Mouse (Mus musculus): Measurements from ENCODE around the gene Rnf19b. TPM values are rescaled to one million over a fixed set of nuclear protein-coding genes. Genes with fewer than 3 reads are reported as not detected.

Gene Rnf19b
- polyA plus RNA-seq, 1 experiment: 47.8 TPM

DNA sequence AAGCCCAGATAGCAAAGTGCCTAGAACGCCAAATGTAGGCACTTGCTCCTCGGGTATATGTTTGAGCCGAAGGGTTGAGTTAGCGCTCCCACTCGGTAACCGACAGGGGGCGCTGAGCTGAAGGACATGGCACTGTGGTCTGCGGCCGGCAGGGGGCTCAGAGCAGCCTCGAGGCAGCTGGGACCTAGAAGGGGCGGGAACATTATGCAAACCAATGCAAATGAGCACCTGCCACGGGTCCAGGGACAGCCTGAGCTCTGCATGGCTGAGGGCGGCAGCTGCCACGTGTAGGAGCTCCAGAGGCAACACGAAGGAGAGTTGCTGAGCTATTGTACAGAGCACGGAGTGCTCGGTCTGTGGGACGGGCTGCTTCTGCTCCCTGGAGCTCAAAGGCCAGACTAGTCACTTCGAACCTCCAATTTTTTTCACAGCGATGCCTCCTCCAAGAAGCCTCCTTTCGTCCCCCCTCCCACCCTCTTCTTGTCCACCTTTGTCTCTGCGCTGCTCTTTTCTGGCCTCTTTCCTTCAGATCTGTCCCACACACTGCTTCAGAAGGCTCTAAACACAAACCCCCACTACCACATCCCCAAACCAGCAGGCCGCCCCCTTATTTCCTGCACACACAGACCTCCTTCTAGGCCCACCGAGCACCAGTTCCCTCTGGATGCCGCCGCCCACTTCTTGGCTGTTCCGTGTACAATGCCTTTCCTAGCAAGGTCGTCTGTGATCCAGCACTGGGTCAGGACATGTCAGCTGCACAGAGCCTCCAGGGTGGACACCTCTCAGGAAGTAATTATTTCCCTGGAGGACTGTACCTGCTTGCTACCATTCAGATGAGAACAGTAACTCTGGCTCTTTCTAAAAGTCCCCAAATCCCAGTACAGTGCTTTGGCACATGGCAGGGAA, 55.3 kb downstream of the Rnf19b start:
- peak; percentile 82 to 93 for DNase-seq (ENCODE audit: extremely low spot score in 1 of 2, low spot score in 1 of 2)

GRCm38 (mm10) chr4:129116703-129117102, 58.6 kb downstream of the Rnf19b start:
- DNase-seq (ENCODE audit: extremely low spot score in 1 of 2, low spot score in 1 of 2): no peak

DNA sequence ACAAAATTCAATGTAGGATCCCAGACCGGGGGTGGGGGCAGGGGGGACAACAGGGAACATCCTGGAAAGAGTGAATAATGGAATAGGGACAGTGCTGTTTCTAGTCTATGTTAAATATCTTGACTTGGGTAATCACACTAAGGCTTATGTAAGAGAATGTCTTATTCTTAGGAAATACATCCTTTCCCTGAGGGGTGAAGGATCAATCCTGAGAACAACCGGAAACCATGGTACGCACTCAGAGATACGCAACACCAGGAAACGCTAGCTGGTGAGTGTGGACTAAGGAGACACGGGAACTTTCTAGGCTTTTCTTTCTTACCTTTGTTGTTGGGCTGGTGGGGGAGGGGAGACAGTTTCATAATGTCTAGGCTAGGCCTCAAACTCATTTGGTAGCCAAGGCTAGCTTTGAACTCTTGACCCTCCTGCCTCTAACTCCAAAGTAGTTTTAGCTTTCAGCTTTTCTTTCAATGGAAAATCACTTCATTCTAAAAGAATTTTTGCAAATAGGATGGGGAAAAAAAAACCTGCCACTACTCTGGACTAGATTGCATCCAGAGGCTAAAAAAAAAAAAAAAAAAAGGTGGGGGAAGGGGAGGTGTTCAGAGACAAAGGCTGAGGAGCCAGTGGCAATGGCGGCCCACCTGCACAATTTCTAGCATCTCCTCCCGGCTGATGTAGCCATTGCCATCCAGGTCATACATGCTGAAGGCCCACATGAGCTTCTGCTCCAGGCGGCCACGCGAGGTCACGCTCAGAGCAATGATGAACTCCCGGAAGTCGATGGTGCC, 59.8 kb downstream of the Rnf19b start:
- DNase-seq (ENCODE audit: extremely low spot score in 1 of 2, low spot score in 1 of 2): no peak

DNA sequence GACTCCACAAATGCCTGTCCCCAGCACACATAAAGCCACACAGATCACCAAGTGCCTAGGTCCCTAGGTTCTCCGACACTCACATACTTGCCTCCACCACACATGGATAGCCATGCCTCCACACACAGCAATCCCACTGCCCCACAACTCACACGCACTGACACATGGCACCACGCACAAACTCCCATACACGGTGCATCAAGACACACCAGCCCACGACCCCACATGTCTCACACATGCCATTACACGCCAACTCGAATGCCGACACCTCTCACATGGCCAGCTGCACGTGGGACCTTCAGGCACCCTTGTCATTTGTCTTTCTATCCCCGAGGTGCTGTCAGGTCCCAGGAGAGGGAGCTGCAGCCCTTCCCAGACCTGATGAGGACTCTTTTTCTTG, 61.6 kb downstream of the Rnf19b start:
- no peak for DNase-seq (ENCODE audit: extremely low spot score in 1 of 2, low spot score in 1 of 2)

DNA sequence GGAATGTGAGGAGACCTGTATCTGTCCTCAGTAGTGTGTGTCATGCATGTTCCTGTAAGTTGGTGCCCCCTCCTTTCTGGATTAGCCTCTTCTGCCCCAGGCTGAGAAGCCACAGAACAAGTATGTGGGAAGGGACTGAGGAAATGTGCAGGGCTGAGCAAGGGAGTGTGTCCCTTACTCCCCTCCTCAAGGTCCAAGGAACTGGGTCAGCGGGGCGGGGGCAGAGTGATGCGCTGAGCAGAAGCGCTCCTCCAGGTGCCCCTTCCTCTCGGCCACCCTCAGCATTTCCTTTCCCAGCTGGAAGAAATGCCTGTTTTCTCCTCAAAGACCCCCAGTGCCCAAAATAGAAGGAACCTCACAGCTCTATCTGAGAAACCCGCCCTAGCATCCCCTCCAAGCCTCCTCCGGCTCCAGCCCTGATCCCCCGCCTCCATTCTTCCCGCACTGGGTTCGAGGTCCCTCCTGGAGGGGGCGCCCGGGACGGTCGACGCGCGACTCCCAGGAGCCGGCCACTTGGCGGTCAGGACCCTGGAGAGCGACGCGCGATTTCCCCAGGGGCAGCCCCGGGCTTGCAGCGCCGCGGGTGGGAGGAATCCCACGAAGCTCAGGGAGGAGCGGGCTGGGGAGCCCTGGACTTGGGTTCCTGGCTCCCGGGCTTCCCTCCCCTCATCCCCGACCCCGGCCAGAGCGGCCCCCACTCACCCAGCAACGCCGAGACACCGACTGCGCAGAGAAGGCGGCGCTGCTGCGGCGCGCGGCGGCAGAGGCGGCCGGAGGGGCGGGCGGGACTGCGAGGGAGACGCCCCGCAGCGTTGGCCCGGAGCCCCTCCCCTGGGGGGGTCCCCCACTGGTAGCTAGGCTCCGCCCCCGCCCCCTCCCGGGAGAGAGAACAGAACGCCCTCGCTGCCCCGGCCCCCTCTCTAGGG, 62.7 kb downstream of the Rnf19b start:
- DNase-seq (ENCODE audit: extremely low spot score in 1 of 2, low spot score in 1 of 2): peak in 1 of 2 experiments; percentile 72

GRCm38 (mm10) chr4:129121569-129122086, 63.6 kb downstream of the Rnf19b start, which contains the start of gene Hpca:
TSS of gene Hpca (minus strand) at chr4:129122036.
- no peak for DNase-seq (ENCODE audit: extremely low spot score in 1 of 2, low spot score in 1 of 2)

GRCm38 (mm10) chr4:129122107-129122506, 64.0 kb downstream of the Rnf19b start:
- DNase-seq (ENCODE audit: extremely low spot score in 1 of 2, low spot score in 1 of 2): no peak

- no peak for DNase-seq (ENCODE audit: extremely low spot score in 1 of 2, low spot score in 1 of 2)
Observed at GRCm38 (mm10) chr4:129122719-129123118, 64.6 kb downstream of the Rnf19b start.

DNA sequence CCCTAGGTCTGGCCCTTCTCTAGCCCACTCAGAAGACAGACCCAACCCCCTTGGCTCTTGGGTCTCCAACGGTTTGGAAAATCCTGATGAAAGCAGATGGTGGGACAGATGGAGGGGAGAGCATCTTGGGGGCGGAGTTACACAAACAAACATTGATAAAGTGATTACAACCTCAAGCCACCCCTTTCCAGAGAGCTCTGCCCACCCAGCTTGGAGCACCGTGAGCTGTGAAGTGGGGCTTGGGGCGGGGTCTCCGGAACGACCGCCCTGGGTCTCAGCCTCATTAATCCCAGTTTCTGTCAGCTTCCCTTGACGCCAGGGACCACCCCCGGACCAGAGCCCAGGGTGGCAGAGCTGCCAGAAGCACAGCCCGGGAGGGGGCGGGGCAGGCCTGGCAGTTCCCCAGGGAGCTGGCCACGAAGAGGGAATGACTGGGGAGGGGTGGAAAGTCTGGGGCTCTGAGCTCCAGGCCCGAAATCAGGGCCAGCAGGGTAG, 66.6 kb downstream of the Rnf19b start:
- peak in 1 of 2 experiments; percentile 71 for DNase-seq (ENCODE audit: extremely low spot score in 1 of 2, low spot score in 1 of 2)

DNA sequence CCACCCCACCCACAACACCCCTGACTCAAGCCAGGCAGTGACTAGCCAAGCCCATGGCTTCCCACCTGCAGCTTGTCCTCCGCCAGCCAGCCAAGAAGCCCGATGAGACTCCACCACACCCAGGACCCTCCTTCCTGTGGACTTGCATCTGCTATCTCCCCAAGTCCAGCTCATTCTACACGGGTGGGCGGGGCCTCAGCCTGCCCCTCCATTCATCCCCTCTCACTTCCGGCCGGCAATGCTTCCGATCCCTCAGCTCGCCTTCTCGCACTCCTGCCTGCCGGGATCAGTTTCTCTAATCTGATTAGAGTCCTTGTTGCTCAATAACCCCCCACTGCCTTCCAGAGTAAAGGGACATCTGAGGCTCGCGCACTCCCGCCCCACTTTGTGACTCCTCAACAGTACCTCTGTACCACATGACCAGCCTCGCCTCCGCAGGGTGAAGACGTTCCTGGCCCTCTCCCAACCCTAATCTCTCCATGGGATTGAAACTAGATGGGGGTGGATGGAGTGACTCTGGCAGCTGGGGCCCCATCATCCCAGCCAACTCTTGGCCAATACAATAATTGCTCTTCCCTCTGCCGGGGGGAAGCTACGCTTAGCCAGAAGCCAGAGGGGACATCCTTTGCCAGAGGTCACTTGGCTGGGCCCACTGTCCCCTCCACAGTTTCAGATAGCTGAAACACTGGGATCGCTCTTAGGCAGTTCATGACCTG, 67.8 kb downstream of the Rnf19b start:
- no peak for DNase-seq (ENCODE audit: extremely low spot score in 1 of 2, low spot score in 1 of 2)

DNA sequence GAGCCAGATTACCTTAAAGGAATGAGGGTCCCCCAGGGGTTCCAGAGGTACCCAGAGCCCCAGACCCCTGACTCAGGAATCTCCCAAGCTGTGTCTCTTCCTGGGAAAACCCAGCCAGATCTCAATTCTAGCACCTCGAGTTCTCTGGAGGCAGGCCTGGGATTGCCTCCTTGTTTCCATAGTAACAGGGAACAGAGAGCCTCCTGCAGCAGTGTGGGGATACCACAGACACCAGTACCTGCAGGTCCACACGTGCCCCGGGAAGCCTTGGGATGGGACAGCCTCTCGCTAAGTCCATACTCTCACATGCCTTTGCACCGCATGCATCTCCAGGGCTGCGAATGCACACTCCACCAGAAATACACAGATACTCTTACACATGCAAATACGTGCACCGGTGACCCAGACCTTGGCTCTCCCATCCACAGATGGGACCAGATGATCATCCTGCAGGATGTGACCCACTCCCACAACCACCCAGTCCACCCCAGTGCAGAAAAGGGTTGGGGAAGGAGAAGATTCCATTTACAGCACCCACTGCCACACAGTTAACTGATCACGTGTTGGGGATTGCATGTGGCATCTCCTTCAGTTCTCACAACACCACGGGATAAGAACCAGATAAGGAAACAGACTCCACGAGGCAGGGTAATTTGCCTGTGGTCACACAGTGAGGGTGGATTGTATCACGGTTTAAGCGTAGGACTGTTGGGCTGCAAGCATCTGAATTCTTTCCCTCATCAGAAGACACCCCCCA, 70.7 kb downstream of the Rnf19b start:
- peak; percentile 66 to 72 for DNase-seq (ENCODE audit: extremely low spot score in 1 of 2, low spot score in 1 of 2)

- no peak for DNase-seq (ENCODE audit: extremely low spot score in 1 of 2, low spot score in 1 of 2)
Observed at GRCm38 (mm10) chr4:129129387-129129786, 71.3 kb downstream of the Rnf19b start.

DNA sequence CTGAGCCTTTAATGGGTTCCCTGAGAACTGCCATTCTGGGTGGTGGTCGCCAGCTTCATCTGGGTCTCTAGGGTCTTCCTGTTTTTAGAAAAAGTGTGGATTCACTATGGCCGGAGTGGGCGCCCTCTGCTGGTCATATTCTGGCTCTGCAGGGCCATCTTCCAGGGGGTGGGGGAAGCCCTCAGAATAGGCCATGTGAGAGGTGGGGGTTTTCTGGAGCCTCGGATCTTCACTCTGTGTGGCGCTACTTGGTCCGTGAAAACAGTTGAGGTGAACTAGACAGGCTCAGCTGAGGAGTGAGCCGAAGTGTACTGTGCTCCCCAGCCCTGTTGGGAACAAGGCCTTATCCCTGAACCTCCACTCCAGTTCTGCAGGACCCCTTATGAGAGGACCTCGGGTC, 72.1 kb downstream of the Rnf19b start:
- no peak for DNase-seq (ENCODE audit: extremely low spot score in 1 of 2, low spot score in 1 of 2)

DNA sequence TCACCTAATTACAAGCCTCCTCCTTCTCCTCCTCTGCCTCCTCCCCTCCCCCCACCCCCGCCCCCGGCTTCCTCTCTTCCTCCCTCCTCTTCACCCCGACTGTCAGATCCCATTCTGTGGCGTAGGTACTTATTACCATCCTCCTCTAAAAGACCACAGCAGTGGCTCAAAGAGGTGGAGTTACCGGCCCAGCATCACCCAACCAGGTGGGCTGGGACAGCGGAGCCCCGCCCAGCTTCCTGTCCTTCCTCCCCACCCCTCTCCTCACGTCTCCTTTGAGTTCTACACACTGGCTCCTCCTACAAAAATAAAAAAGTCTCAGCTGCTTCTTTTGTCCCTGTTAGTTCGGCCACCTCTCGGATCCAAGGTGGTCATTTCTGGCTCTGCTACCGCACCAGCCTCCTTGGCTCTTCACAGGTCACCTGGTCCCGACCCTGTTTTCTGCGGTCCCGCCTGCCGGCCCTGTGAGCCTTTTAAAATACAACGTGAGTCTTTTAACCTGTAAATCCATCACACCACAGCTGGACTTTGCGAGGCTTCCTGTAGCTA, 72.8 kb downstream of the Rnf19b start:
- no peak for DNase-seq (ENCODE audit: extremely low spot score in 1 of 2, low spot score in 1 of 2)

DNA sequence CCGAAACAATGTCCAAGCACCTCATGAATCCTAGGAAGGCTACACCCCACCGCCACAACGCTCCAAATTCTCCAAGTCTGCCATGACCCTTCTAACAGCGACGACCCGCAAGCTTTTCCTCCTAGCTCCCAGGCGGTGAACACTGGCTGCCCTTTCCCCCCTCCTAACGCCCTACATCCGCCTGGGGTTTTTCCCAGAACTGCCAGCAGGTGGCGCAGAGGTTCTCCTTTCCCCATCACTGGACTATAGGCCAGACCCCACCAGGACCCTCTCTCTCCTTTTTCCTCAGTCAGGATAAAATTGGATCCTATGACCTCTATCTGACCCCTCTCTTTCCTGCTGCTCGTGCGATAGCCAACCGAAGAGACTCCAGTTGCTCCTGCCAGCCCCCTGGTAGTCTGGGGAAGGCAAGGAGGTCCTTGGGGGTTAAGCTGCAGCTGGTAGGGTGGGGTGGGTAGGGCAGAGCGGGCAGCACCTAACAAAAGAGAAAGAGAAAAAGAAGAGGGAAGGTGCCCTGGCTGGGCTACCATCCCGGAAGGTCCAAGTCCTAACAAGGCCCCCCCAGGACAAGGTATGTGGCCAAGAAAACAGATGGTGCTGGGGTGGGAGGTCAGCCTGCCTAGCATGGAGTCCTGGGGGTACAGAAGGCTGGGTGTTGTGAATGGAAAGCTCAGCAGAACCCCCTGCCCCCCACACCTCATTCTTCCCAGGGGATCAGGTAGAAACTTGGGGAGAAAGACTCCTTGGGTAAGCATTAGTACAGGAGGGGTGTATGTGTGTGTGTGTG, 76.9 kb downstream of the Rnf19b start:
- peak in 1 of 2 experiments; percentile 87 for DNase-seq (ENCODE audit: extremely low spot score in 1 of 2, low spot score in 1 of 2)
